Mouse (Mus musculus) cerebellum, postnatal 36 days (tissue): ENCODE measurements around the gene Wdfy4.

Source experiments
- DNase-seq, 2 experiments: peaks; one replicate each; pipeline ENCODE4 v3.0.0; 2021 to 2022; ENCODE audit warnings: mixed read lengths in 2 of 2

Wdfy4 gene

DNA sequence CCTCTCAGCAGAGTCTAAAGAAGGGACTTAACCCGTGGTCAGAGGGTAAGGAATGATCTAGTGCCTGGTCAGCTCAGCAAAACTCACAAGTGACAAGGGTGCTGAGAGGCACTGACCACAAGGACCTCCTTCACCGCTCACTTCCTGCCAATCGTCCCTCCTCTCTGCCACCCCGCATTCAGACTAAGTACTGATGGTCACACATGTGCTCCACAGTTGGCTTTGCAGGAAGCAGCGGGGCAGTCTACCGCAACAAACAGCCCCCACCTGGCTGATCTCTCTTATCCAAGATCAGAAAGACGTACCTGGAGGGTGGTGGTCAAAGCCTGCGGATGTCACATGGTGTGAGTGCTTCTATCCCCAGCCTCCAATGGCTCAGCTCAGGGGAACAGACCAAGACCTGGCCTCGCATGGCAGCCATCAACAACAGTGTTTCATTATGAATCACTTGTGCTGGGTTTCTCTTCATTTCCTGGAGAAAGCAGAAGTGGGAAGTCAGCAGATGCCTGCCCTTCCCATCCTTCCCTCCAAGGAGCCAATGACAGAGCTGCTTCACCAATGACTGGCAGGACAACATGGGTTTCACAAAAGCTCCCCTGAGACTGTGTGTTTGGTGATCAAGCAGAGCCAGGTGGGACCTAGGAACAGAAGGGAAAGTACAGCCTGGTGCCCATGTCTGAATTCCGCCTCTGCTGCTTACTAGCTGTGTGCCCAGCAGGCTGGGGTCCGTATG, at the start of gene Wdfy4:
TSS of gene Wdfy4 (minus strand) at position 441 of the 733 bp plus-strand sequence.
- DNase-seq: no peak

DNA sequence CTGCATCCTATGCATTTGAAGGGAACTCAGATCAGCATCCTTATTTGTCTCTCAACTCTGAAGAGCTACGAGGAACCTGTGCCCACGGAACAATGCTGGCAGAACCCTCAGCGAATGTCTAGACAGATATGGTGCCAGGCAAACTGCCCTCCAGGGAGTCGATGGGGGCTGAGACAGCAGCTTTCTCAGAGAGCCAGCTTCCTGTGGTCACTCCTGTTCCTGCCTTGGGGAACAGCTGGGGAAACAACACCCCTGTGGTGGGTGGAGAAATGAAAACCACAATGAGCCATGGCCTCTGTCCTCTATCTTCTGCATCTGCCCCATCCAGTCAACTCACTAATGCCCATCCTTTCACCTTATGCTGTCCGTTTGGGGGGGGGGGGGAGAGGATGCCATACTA, 46.7 kb upstream of the Wdfy4 start:
- DNase-seq: no peak

DNA sequence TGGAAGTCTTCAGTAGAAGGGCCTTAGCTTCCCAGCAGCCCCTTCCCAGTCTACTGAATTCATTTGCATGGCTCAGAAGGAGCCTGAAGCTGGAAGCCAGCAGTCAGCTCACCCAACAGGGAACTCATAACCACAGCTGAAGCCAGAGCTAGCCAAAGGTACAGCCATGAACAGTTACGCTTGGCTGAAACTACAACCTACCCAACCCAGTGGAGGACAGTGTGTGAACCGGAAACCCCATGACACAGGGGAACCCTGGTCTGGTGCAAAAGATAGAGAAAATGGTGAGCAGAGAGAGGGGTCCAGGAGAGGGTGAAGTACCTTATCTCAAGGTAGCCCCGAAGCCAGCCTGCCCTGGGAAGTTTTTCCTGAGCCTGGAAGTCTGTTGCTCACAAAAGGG, 46.0 kb upstream of the Wdfy4 start:
- DNase-seq: no peak

DNA sequence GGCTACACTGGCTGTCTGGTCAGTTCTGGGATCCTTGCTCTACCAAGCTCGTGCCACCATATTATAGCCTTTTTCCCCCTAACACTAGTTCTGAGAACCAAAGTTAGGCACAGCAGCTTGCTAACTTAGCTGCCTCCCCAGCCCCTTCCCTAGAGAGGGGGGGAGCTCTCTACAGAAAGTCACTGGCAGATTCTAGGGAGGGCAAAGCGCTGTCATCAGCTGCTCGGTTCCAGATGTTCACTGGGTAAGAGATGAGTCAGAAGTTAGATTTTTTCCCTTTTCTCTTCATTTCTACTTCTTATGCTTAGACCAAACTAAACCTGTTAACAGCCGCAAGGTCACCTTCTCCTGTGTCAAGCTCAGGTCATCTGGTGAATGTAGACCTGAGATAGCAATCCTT, 45.4 kb upstream of the Wdfy4 start:
- no peak for DNase-seq

DNA sequence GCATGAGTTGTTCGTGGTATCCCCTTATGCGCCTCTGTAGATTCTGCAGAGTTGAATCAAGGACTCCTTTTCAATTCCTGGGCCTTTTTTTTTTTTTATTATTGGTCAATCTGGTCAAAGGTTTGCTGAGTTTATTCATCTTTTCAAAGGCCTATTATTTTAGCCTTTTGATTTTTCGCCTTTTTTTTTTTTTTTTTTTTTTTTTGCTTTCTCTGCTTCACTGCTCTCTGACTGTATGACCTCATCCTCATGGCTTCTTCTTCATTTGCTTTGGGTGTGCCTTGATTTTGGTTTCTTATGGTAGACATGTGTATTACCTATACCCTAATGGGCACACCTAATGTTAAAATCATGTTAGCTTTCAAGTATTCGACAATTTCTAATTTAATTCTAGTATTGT, 39.9 kb upstream of the Wdfy4 start:
- DNase-seq: no peak

DNA sequence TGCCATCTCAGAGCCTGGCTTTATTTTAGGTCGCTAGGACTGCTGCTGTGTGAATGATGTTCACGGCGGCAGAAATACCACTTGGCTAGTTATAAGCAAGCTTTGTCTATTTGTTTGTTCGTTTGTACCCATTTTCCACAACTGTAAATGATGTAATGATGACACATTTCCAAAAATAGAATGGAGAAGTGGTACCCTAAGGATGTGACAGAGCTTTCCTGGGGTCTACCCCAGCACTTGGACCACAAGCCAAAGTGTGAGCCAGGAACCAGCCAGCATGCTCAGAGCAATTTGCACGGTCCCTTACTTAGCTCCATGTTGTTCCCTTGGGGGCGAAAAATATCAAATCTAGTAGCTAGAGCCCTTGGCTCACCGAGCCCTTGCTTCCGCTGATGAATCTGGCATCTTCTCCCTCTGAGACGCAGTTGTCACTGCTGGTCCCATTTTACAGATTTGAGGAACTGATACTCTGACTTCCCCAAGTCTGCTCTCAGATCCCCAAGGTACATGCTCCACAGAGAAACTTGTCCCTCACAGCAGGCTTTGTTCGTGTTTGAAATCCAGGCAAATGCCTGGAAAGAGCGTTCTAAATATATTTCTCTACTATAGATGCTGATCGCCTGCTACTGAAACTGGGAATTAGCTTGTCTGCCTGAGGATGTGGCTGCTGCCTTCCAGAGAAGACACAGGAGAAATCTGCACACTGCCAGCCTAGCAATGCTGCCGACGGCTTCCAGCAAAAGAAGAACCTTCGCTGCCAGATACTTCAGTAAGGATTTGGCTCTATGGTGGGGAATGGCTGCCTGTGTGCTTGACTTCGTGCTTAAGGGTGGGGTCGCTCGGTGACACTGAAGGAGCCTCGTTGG, 31.3 kb upstream of the Wdfy4 start:
- DNase-seq: no peak

DNA sequence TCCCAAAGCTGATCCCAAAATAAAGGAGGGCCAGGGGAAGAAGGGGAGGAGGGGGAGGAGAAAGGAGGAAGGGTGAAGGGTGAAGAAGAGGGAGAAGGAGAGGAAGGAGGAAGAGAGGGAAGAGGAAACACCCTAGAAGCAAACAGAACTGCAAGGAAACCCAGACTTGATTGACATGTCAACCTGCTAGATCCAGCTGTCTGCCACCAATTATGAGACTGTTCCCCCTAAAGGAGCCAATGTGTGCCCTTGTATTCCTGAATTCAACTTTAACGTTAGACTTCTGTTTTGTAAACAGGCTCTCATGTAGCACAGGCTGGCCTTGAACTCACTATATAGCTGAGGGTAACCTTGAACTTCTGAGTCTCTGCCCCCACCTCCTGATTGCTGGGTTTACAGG, 29.9 kb upstream of the Wdfy4 start:
- no peak for DNase-seq

DNA sequence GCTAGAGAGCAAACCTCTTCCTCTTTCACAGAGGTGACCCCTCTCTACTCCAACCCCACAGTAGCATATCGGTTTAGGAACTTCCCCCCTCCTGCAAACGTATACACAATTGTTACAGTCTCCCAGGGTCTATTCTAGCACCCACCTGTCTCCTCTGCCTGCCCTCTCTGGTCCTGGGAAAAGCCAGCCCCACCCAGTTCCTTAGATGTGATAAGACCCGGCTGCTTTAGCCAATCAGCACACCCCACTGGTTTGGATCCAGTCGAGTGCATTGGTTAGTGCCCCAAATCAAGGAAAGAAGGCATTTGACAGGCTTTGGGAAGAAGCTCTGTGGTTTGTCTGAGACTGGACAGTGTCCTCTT, 29.4 kb upstream of the Wdfy4 start:
- DNase-seq: no peak

DNA sequence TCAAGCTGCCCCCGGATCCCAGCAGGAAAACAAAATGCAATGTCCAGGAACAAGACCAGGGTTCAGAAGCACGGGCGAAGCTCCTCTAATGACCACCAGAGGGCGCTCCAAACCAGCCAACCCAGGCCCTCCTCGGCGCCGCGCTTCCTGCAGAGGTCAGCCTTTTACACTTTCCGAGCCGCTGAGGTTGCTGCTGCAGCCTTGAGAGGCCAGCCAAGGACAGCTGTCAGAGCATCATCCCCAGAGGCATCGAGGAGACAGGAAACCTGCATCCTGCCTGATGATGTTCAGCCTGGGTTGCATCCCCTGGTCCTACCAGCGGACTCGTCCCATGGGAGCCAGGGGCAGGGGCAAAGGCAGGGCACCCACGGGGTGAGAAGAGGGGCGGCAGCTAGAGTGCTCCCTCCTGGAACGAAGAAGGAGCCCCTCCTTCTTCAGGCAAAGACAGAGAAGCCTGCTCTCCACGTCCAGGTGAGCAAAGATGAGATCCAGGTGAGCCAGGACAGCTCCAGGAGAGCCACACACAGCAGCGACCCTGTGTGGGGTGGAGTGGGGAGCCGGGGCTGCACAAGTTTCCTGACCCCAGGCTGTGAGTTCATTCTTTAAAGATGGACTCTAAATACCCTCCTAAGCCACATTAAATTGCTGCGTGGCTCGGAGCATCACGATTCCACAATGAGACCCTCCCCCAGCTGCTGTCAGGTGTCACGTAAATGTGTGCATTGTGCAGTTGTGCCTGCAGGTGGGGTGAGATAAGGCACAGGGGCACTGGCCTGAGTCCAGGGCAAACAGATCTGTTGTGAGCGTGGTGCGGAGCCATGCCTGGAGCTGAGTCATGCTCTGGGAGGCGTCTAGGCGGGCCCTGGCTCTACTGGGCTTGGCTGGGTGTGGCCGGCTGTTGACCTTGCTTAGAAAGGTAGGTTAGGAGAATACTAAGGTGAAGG, 28.8 kb upstream of the Wdfy4 start, which contains the start of gene Arhgap22:
TSS of gene Arhgap22 (plus strand) at position 204 of the 944 bp plus-strand sequence.
- DNase-seq: peak; percentile 82 to 83

DNA sequence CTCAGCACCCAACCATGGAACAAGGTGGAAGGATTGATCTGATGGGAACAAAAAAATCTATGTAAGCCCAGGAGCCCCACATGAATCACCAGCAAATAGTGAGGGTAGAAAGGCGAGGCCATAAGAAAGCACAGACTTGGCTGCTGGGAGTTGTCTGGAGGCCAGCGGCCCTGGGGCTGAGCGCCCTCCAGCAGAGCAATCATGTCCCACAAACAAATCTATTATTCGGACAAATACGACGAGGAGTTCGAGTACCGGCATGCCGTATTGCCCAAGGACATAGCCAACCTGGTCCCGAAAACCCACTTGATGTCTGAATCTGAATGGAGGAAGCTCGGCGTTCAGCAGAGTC, 27.6 kb upstream of the Wdfy4 start:
- no peak for DNase-seq

DNA sequence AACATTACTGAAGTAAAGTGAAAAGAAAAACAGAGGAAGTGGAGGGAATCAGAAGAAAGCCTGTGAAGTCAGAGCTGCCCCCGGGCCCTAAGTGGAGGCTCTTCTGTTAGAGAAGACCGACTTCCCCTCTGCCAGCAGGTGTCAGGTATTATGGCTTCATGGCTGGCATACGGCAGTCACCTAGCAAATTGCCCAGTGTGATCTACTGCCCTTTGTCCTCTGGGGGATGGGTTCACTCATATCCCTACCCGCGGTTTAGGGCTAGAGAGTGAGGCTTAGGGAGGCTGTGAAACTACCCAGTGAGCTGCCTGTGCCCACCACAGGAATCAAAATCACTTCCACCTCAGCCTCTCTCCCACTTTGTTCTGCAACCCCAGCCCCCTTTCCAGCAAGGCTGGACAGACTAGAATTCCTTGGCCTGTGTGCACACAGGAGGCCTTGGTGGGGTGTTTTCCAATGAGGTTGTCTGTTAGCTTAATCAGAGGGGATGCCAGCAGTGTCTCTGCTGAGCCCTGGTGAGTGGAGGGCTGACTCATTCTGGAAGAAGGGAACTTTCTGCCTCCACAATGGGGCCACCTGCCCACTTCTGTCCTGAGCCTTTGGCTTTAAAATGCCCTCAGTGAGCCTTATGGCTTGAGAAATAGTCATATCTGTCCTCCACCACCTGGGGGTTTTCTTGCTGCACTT, 27.1 kb upstream of the Wdfy4 start:
- no peak for DNase-seq

DNA sequence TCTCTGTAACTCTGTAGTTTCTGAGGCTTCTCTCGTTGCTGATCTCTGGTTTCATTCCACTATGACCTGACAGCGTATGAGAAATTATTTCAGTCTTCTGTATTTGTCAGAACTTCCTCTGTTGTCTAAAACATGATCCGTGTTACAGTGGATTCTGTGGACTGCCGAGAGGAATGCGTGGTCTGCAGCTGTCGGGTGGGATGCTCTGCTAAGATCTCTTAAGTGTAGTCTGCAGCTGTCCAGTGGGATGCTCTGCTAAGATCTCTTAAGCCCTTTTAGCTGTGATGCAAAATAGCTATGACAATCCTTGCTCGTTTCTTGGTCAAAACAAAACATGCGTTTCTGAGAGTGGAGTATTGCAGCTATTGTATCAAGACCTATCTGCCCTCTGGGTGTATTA, 25.5 kb upstream of the Wdfy4 start:
- DNase-seq: no peak

DNA sequence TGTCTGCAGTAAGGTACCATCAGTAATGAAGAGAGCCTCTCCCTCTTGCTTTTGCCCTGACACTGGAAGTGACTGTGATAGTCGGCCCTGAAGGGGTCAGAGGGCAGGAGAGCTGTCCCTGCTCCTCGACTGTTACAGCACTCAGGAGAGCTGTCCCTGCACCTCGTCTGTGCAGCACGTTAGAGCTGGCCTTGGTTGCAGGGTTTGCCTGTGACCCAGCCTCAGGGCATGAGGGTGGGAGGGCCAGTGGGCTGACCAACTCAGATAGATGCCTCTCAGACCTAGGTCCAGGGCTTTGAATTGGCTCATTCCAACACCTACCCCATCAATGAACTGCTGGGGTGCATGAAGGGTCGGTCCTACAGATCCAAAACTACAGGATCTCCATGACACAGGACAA, 23.0 kb upstream of the Wdfy4 start:
- no peak for DNase-seq

DNA sequence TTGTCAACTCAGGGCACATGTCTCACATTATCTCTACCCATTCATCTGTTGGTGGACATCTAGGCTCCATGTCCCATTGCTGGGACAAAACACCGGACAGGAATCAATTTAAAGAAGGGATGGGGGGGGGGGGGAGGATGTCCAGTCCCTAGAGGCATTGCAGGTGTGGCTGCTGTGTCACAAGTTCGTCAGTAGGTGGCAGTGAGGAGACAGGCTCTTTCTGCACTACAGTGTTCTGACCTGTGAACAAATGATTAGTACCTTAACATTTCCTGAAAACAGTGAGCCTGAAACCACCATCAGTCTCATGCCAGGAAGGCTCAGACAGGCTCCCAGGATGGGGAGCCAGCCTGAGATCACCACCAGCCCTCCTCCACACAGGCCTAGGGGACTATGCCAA, 21.7 kb upstream of the Wdfy4 start:
- peak in 1 of 2 experiments; percentile 11 for DNase-seq

DNA sequence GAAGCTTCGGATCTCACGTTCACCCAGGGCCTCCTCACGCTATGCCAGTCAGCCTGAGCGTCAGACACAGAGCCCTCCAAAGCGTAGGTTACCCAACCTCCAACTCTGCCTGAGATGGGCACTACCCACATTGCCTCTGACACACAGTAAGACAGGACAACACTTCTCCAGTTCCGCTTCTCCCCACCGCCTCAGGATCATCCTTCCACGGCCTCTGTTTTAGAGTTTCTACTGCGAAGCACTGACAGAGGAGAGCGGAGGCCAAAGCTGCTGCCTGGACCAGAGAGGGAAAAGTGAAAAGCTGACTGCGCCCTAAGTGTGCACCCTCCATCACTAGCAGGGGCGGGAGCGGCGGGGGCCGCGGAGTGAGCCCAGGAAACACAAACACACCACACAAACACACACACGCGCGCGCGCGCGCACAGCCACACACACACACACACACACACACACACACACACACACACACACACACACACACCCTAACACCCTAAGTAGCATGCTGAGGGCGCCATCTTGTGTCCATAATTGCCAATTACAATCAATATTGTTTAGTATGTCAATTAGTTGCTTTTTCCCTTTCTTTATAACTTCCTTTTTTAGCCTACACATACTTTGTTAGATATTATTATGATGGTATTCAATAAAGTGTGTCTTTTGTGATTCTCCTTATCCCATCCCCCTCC, 20.1 kb upstream of the Wdfy4 start:
- DNase-seq: no peak

DNA sequence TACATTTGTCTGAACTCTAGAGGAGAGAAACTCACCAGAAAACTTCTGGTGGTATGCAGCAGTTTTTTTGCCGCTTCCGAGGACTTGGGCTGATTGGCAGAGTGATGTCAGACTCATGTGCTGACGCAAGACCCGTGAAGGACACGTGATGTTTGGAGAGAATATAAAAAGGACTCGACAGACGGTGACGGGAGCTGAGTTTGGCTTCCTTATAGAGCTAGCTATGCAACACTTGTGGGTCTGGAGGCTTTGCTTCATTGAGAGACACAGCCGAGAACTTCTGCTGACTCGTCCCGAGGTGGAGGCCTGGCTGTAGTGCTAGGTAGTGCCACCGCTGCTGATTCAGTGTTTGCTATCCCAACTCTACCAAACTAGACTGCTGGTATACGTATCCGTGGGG, 18.5 kb upstream of the Wdfy4 start:
- no peak for DNase-seq

DNA sequence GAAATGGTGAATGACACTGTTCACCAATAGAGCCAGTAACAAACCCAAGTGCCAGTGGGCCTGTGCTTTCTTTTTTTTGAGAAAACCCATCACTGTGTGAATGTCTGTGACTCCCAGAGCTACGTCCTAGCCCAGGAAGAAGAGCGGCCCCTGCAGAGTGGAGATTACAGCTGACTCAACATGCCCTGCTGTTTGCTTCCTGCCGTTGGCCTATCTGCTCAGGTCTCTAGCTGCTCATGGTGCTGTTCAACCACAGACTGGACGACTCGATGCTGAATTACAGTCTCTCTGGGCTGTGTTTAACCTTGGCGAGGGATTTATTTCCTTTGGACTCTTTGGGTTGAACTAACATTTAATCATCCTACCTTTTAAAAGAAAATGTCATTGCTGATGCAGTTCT, 17.6 kb upstream of the Wdfy4 start:
- DNase-seq: no peak

DNA sequence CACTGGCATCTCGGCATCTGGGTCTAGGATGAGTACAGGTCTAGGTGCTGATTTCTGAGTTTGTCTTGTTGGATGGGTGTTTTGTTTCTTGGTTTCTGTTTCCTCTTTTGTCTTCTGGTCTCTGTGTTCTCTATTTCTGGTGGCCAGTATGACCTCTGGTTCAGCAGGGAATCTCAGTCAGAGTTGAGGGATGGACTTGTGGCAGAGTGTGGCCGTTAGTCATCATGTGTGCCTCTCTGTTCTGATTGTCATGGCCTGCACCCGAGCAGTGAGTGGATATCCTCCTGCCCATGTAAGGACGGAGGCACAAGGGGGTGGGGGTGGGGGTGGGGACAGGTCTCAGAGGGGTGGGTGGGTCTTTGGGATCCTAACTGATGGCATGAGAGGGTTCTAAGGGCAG, 16.9 kb upstream of the Wdfy4 start:
- no peak for DNase-seq

DNA sequence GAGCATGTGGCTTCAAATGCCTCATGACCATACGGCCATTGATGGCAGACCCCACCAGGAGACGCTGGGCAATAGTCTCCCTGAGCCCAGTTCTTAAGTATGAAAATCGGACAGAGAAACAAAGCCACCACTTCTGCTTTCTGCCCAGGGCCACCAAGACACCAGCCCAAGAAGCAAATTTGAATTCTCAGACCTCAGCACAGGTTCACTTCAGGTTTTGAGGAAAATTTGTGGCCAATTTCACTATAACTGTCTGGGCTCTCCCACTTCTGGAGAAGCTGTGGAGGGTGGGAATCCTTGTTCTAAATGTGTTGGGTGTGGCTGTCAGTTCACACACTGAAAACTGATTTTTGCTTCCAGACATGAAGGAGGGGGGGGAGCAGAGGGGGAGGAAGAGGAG, 8.9 kb upstream of the Wdfy4 start:
- DNase-seq: no peak

DNA sequence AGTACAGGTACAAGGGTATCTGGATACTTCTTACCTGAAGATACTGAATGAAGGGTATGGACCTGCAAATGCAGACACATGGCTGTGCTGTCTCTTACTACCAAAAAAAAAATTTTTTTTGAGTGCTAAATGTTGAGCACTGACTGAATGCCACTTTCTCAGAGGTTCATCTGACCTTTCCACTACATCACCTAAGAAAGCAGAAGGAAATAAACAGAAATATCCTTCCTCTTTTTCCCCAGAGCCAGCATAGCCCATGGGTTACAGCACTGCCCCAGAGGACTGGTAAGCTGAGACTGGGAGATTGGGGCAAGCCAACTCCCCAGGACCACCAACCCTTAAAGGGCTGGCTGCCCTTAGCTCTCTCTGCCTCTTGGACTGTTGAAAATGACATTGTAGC, 8.5 kb upstream of the Wdfy4 start:
- DNase-seq: no peak

DNA sequence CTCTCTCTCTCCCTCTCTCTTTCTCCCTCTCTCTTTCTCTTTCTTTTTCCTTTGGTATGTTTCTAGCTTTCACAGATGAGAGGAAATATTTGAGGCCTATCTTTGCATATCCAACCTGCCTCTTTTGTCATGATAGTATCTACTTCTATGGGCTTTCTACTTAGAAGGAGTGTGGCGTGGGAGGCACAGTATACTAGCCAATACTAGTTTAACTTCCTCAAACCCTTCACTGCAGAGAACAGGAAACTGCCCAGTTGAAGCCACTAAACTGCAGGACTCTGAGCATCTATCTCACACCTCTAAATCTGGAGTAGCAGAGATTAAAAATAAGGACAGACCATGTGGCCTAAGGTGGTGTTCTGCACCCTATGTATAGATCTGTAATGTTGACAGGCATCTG, 5.3 kb upstream of the Wdfy4 start:
- no peak for DNase-seq

DNA sequence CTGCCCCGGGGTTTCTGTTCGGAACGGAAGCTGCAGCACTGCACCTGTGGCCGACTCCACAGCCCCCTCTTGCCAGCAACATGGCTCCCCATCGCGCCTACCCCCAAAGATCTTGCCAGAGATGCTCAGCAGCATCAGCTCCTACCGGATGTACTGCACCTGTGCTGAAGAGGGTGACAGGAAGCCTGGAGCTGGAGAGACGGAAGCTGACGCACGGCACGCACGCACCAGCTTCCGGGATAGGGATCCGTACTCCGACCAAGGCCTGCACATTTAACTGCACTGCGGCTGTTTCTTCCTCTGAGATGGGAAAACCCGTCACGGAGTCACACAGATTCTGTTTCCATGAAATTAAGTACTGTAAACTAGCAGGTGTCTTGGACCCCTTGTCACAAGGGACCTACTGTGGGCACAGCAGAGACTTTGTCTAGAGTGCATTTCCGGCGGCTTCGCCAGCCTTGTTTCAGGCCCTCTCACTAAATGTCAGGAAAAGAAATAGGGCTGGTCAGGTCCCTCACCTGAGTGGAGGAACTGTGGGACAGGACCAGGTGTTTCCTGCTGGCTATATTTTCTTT, 4.6 kb upstream of the Wdfy4 start:
- no peak for DNase-seq
